Mouse (Mus musculus) midbrain, embryonic 16.5 days (tissue): ENCODE measurements at regions not wholly inside any gene's neighbourhood (a gene's known extent, or its start where the extent isn't known, plus 50 kb on each side); places are given as distances from the start of the nearest gene placed in this dataset.
A peak's percentile ranks its signal among the peaks of the same experiment; 100 is the strongest.

Source experiments
- ATAC-seq: fragments of 200-750 bp; cut with Nextera tagmentation; 2 replicates; pipeline ENCODE4 v1.8.0; 2017; ENCODE audit warnings: moderate TSS enrichment
- H3K27ac ChIP-seq: fragments of 300-500 bp; sonication (generic); 2 replicates; pipeline ENCODE4 v1.5.1; 2014; ENCODE audit warnings: mild to moderate bottlenecking, low read length, mixed read lengths
- H3K27me3 ChIP-seq: fragments of 300-500 bp; sonication (generic); 2 replicates; pipeline ENCODE4 v1.6.1; 2014; ENCODE audit warnings: low read depth, low read length, mixed read lengths; ENCODE audit not compliant: control insufficient read depth, insufficient read depth
- H3K36me3 ChIP-seq: fragments of 300-500 bp; sonication (generic); 2 replicates; pipeline ENCODE4 v1.6.1; 2014; ENCODE audit warnings: mild to moderate bottlenecking, low read length, moderate library complexity, mixed read lengths; ENCODE audit not compliant: control insufficient read depth, insufficient read depth
- H3K4me1 ChIP-seq: fragments of 300-500 bp; sonication (generic); 2 replicates; pipeline ENCODE4 v1.6.1; 2014; ENCODE audit warnings: mild to moderate bottlenecking, low read length, mixed read lengths; ENCODE audit not compliant: control insufficient read depth, insufficient read depth
- H3K4me2 ChIP-seq: fragments of 300-500 bp; sonication (generic); 2 replicates; pipeline ENCODE4 v1.6.1; 2014; ENCODE audit warnings: mild to moderate bottlenecking, low read length, mixed read lengths
- H3K4me3 ChIP-seq: fragments of 300-500 bp; sonication (generic); 2 replicates; pipeline ENCODE4 v1.5.1; 2014; ENCODE audit warnings: low read depth, mild to moderate bottlenecking, low read length, moderate library complexity, mixed read lengths
- H3K9ac ChIP-seq: fragments of 300-500 bp; sonication (generic); 2 replicates; pipeline ENCODE4 v1.6.1; 2014; ENCODE audit warnings: low read depth, low read length, mixed read lengths
- H3K9me3 ChIP-seq: fragments of 300-500 bp; sonication (generic); replicated peaks from 2 replicates; pipeline ENCODE4 v1.6.1; 2014; ENCODE audit warnings: mild to moderate bottlenecking, low read length, mixed read lengths; ENCODE audit not compliant: control insufficient read depth, poor library complexity, severe bottlenecking
- WGBS: fragments of 180-500 bp; shearing (Covaris S2); extraction: QIAGEN DNeasy Blood & Tissue Kit; methylation state at CpG from one replicate; pipeline ENCODE4 v1.1.7; 2014; 5-methylcytosine and 5-hydroxymethylcytosine counted together

DNA sequence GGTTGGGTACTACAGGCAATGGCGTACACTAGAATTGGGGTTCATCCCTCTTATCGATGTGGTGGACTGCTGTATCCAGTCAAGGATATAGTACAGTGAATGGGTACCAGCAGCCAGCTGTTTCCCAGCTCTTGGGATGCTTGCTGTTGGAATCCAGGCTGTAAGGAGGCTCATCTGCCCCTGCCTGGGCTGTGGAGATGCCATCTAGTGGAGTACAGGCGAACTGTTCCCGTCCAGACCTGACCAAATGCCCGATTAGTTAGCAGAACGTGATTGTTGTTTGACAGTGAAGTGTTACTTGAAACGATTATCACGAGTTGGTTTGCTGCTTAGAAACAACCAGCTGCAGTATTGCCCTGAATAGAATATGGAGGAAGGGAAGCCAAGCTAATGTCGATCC lies 205.0 kb upstream of the Gadl1 start:
- Histone ChIP-seq H3K9me3 (no peaks in the 10 kb centered on the region), H3K4me2 (no peak overlapping the region), H3K27me3 (no peaks in the 10 kb centered on the region), H3K36me3 (no peaks in the 10 kb centered on the region), H3K27ac (no peak overlapping the region), H3K4me1 (peaks cover 4% of the 10 kb centered on the region), H3K4me3 (no peak overlapping the region), H3K9ac (no peak overlapping the region)
- ATAC-seq = no peak
- WGBS = 40% methylated on average over 9 of the region's 9 CpGs

DNA sequence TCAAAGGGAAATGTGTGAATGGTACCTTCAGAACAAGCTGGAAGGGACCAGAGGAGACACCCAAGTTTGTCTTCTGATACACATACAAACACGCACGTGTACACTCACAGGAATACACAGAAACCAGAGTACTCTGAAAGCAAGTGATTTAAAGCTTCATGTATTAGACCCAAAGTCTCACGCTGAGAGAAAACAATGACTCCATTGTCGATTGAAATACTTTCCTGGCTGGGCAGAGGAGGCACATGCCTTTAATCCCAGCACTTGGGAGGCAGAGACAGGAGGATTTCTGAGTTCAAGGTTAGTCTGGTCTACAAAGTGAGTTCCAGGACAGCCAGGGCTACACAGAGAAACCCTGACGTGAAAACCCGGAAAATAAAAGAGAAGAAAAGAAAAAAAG lies 203.5 kb upstream of the Gadl1 start:
- no peak overlapping the region for H3K4me2 ChIP-seq
- no peaks in the 10 kb centered on the region for H3K9me3 ChIP-seq
- no peak for ATAC-seq
- no peaks in the 10 kb centered on the region for H3K36me3 ChIP-seq
- peaks cover 4% of the 10 kb centered on the region for H3K4me1 ChIP-seq
- 86% methylated on average over 6 of the region's 6 CpGs for WGBS
- no peak overlapping the region for H3K4me3 ChIP-seq
- H3K27me3 ChIP-seq = no peaks in the 10 kb centered on the region
- H3K27ac ChIP-seq = no peak overlapping the region
- no peak overlapping the region for H3K9ac ChIP-seq

- WGBS = 15% methylated on average over 8 of the region's 8 CpGs
- peak overlapping the region; percentile 4; the same call in 1 of the 2 replicates for H3K4me2 ChIP-seq
- peak overlapping the region; percentile 8; the same call in 1 of the 2 replicates for H3K9ac ChIP-seq
- H3K36me3 ChIP-seq = no peaks in the 10 kb centered on the region
- ATAC-seq = peak; percentile 90
- H3K9me3 ChIP-seq = no peaks in the 10 kb centered on the region
- H3K27ac ChIP-seq = peak overlapping the region; percentile 32; the same call in 1 of the 2 replicates
- no peaks in the 10 kb centered on the region for H3K27me3 ChIP-seq
- H3K4me1 ChIP-seq = peaks cover 4% of the 10 kb centered on the region
- H3K4me3 ChIP-seq = no peak overlapping the region
Measured at GRCm38 (mm10) chr9:115708199-115708934, 200.9 kb upstream of the Gadl1 start.

- 80% methylated on average over 14 of the region's 14 CpGs for WGBS
- no peaks in the 10 kb centered on the region for H3K27me3 ChIP-seq
- no peak overlapping the region for H3K9ac ChIP-seq
- H3K4me2 ChIP-seq = no peak overlapping the region
- H3K9me3 ChIP-seq = no peaks in the 10 kb centered on the region
- ATAC-seq = no peak
- no peaks in the 10 kb centered on the region for H3K36me3 ChIP-seq
- peaks cover 4% of the 10 kb centered on the region for H3K4me1 ChIP-seq
- H3K4me3 ChIP-seq = no peak overlapping the region
- no peak overlapping the region for H3K27ac ChIP-seq
Measured at GRCm38 (mm10) chr9:115710039-115710739, 199.1 kb upstream of the Gadl1 start.

DNA sequence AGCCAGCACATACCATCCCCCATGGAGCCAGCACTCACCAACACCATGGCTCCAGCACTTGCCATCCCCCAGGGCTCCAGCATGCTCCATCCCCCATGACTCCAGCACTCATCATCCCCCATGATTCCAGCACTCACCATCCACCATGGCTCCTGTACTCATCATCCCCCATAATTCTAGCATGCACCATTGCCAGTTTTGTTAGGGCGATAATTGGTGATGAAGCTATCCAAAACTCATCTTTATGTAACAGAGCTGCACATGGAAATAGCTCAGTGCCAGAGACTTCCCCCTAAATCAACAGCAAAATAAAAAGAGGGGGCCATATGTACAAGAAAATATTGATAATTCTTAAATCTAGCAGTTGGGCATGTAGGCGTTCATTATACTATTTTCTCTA lies 188.9 kb upstream of the Gadl1 start:
- 89% methylated on average over 2 of the region's 2 CpGs for WGBS
- no peaks in the 10 kb centered on the region; the same call in 1 of the 2 replicates for H3K4me1 ChIP-seq
- H3K27me3 ChIP-seq = no peaks in the 10 kb centered on the region
- H3K4me2 ChIP-seq = no peak overlapping the region
- no peak for ATAC-seq
- H3K9ac ChIP-seq = no peak overlapping the region
- no peaks in the 10 kb centered on the region for H3K36me3 ChIP-seq
- H3K27ac ChIP-seq = no peak overlapping the region
- H3K4me3 ChIP-seq = no peak overlapping the region
- no peaks in the 10 kb centered on the region for H3K9me3 ChIP-seq

DNA sequence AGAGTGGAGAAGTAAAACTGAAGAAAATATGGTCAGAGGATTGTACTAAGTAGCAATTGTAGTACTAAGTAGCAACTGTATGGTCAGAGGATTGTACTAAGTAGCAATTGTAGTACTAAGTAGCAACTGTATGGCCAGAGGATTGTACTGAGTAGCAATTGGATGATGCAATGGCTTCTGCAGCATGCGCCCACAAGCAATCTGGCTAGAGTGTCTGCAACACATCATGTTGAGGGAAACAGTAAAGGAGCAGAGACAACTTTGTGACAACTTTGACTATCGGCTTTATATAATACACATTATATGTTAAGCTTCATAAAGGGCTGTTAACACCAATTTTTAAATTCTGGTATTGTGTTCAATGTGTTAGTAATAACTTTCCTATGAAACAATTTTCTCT lies 188.4 kb upstream of the Gadl1 start:
- no peak overlapping the region for H3K9ac ChIP-seq
- no peak for ATAC-seq
- 97% methylated on average over 2 of the region's 2 CpGs for WGBS
- no peak overlapping the region for H3K4me3 ChIP-seq
- no peak overlapping the region for H3K27ac ChIP-seq
- no peaks in the 10 kb centered on the region for H3K9me3 ChIP-seq
- H3K27me3 ChIP-seq = no peaks in the 10 kb centered on the region
- no peak overlapping the region for H3K4me2 ChIP-seq
- H3K4me1 ChIP-seq = no peaks in the 10 kb centered on the region; the same call in 1 of the 2 replicates
- H3K36me3 ChIP-seq = no peaks in the 10 kb centered on the region

- no peaks in the 10 kb centered on the region for H3K9me3 ChIP-seq
- no peak overlapping the region for H3K27ac ChIP-seq
- WGBS = 4% methylated on average over 2 of the region's 2 CpGs
- H3K36me3 ChIP-seq = no peaks in the 10 kb centered on the region
- H3K27me3 ChIP-seq = no peaks in the 10 kb centered on the region
- no peak overlapping the region for H3K4me2 ChIP-seq
- H3K9ac ChIP-seq = no peak overlapping the region
- H3K4me1 ChIP-seq = no peaks in the 10 kb centered on the region; the same call in 1 of the 2 replicates
- no peak overlapping the region for H3K4me3 ChIP-seq
- no peak for ATAC-seq
Measured at GRCm38 (mm10) chr9:115724063-115724462, 185.2 kb upstream of the Gadl1 start.

DNA sequence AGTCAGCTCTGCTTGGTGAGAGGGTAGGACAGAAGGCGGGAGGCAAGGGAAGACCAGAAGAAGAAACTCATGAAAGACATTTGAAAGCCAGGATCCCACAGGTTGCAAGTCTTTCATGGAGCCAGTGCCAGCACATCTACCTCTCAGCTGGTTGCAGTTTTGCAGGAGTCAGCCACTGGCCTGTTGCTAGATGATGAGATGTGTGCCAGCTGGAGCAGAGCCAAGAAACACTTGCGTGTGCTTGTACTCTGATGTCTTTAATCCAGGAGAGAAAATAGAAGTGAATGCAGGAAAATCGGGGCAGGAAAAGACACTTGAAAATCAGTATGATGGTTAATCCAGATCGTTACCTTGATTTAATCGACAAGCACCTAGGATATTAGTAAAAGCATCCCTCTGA lies 181.9 kb upstream of the Gadl1 start:
- 54% methylated on average over 5 of the region's 5 CpGs for WGBS
- no peak overlapping the region for H3K4me3 ChIP-seq
- no peaks in the 10 kb centered on the region for H3K27me3 ChIP-seq
- no peaks in the 10 kb centered on the region for H3K36me3 ChIP-seq
- H3K4me1 ChIP-seq = no peaks in the 10 kb centered on the region; the same call in 1 of the 2 replicates
- no peak overlapping the region for H3K9ac ChIP-seq
- ATAC-seq = no peak
- H3K9me3 ChIP-seq = no peaks in the 10 kb centered on the region
- H3K4me2 ChIP-seq = no peak overlapping the region
- H3K27ac ChIP-seq = no peak overlapping the region

GRCm38 (mm10) chr9:115731557-115731956 lies 177.7 kb upstream of the Gadl1 start:
- 58% methylated on average over 6 of the region's 6 CpGs for WGBS
- Histone ChIP-seq H3K9me3 (no peaks in the 10 kb centered on the region), H3K27me3 (no peaks in the 10 kb centered on the region), H3K4me1 (no peaks in the 10 kb centered on the region), H3K27ac (no peak overlapping the region), H3K36me3 (no peaks in the 10 kb centered on the region), H3K4me3 (no peak overlapping the region), H3K4me2 (no peak overlapping the region), H3K9ac (no peak overlapping the region)
- no peak for ATAC-seq
